Mouse (Mus musculus): ENCODE data around the gene Olfr204. TPM values are rescaled to one million over a fixed set of nuclear protein-coding genes. Genes with fewer than 3 reads are reported as not detected.

Olfr204 gene
- polyA plus RNA-seq, 1 experiment from 2014 or later, result not detected

Other genes with a start within 250 kb of the Olfr204 start
- not detected in 2 replicates for gene Olfr190, start 240.2 kb downstream of the Olfr204 start, polyA plus RNA-seq (2016; fragmentation: Nextera tagmentation; extraction: Ambion mirVana)
- not detected in 2 replicates for gene Olfr191, start 228.4 kb downstream of the Olfr204 start, polyA plus RNA-seq (2016; fragmentation: Nextera tagmentation; extraction: Ambion mirVana)
- not detected in 2 replicates for gene Olfr193, start 206.4 kb downstream of the Olfr204 start, polyA plus RNA-seq (2016; fragmentation: Nextera tagmentation; extraction: Ambion mirVana)
- gene Olfr194, start 197.2 kb downstream of the Olfr204 start, polyA plus RNA-seq (2016; fragmentation: Nextera tagmentation; extraction: Ambion mirVana), result not detected in 2 replicates
- not detected in 2 replicates for gene Olfr195, start 171.2 kb downstream of the Olfr204 start, polyA plus RNA-seq (2016; fragmentation: Nextera tagmentation; extraction: Ambion mirVana)
- not detected in 2 replicates for gene Olfr196, start 147.8 kb downstream of the Olfr204 start, polyA plus RNA-seq (2016; fragmentation: Nextera tagmentation; extraction: Ambion mirVana)
- not detected in 2 replicates for gene Olfr198, start 114.7 kb downstream of the Olfr204 start, polyA plus RNA-seq (2016; fragmentation: Nextera tagmentation; extraction: Ambion mirVana)
- not detected in 2 replicates for gene Olfr199, start 98.5 kb downstream of the Olfr204 start, polyA plus RNA-seq (2016; fragmentation: Nextera tagmentation; extraction: Ambion mirVana)
- not detected in 2 replicates for gene Olfr201, start 45.6 kb downstream of the Olfr204 start, polyA plus RNA-seq (2016; fragmentation: Nextera tagmentation; extraction: Ambion mirVana)
- gene Olfr202, start 31.5 kb downstream of the Olfr204 start, polyA plus RNA-seq (2016; fragmentation: Nextera tagmentation; extraction: Ambion mirVana), result not detected in 2 replicates
- gene Olfr203, start 19.4 kb downstream of the Olfr204 start, polyA plus RNA-seq (2016; fragmentation: Nextera tagmentation; extraction: Ambion mirVana), result not detected in 2 replicates
- not detected in 2 replicates for gene Olfr205, start 12.9 kb upstream of the Olfr204 start, polyA plus RNA-seq (2016; fragmentation: Nextera tagmentation; extraction: Ambion mirVana)
- gene Olfr206, start 31.0 kb upstream of the Olfr204 start, polyA plus RNA-seq (2016; fragmentation: Nextera tagmentation; extraction: Ambion mirVana), result not detected in 2 replicates
- gene Olfr209, start 45.7 kb upstream of the Olfr204 start, polyA plus RNA-seq (2016; fragmentation: Nextera tagmentation; extraction: Ambion mirVana), result not detected in 2 replicates
- 0.06 TPM in 1 of 2 replicates, not detected in the other for gene Gabrr3, start 89.1 kb upstream of the Olfr204 start, polyA plus RNA-seq (2016; fragmentation: Nextera tagmentation; extraction: Ambion mirVana)
- gene Riox2, start 153.5 kb upstream of the Olfr204 start, polyA plus RNA-seq (2016; fragmentation: Nextera tagmentation; extraction: Ambion mirVana), result 20.1 and 20.9 TPM in 2 replicates

Data from neural tube, embryonic 12.5 days (tissue).